ENCODE assay signal across 9 mouse cellular contexts in genomic region chr3:159782222-159782844, GRCm38 (mm10). TPM values are rescaled to one million over a fixed set of nuclear protein-coding genes. Genes with fewer than 3 reads are reported as not detected.
DNase-seq lines count a peak whose midpoint lies in the region; ATAC-seq and TF ChIP-seq lines count a peak whose summit lies in the region.
"Had no signal": no experiment of that assay in that cellular context is flagged by ENCODE, and none has a peak within 500 bp of the region (broad histone marks: within the 10 kb centered on the region; RNA-seq: fewer than 3 reads in every experiment).

No protein-coding gene starts in this region.

- 9% methylated on average over 13 of the region's 13 CpGs for WGBS in kidney, postnatal 0 days
- WGBS in kidney, adult 2 months, result 14% methylated on average over 13 of the region's 13 CpGs
- WGBS in embryonic facial prominence, embryonic 10.5 days, result 7% methylated on average over 13 of the region's 13 CpGs
- 7% methylated on average over 13 of the region's 13 CpGs for WGBS in hindbrain, postnatal 0 days
- 4% methylated on average over 13 of the region's 13 CpGs for WGBS in neural tube, embryonic 13.5 days

- no peaks in the 10 kb centered on the region for H3K9me3 ChIP-seq in kidney, postnatal 0 days (replicated peaks; ENCODE audit: low read length)
- no peaks in the 10 kb centered on the region for H3K9me3 ChIP-seq in embryonic facial prominence, embryonic 10.5 days
- no peaks in the 10 kb centered on the region for H3K9me3 ChIP-seq in hindbrain, postnatal 0 days (ENCODE audit: low read length)
- no peaks in the 10 kb centered on the region for H3K9me3 ChIP-seq in neural tube, embryonic 13.5 days

- peak overlapping the region; percentile 32; the same call in 1 of the 2 replicates for H3K4me2 ChIP-seq in kidney, postnatal 0 days (ENCODE audit: low read length)
- H3K4me2 ChIP-seq in hindbrain, postnatal 0 days (ENCODE audit: low read depth, low read length), result 0 out of 2 replicates have a peak overlapping the region, but pooled peaks have one; percentile 24
- H3K4me2 ChIP-seq in neural tube, embryonic 13.5 days, result peak overlapping the region; percentile 38

- no peaks in the 10 kb centered on the region for H3K4me1 ChIP-seq in kidney, postnatal 0 days (replicated peaks; ENCODE audit: insufficient read depth, low read length)
- H3K4me1 ChIP-seq in kidney, adult 2 months (ENCODE audit: control insufficient read depth, insufficient read depth, low read length), result no peaks in the 10 kb centered on the region
- peaks cover 9% of the 10 kb centered on the region for H3K4me1 ChIP-seq in embryonic facial prominence, embryonic 10.5 days
- no peaks in the 10 kb centered on the region for H3K4me1 ChIP-seq in hindbrain, postnatal 0 days (ENCODE audit: insufficient read depth, low read length)
- H3K4me1 ChIP-seq in neural tube, embryonic 13.5 days (replicated peaks), result 0 out of 2 replicates have a peak, but pooled peaks cover 8% of the 10 kb centered on the region

- H3K4me3 ChIP-seq in kidney, postnatal 0 days (replicated peaks; ENCODE audit: low read depth, low read length), result no peak overlapping the region
- H3K4me3 ChIP-seq in kidney, adult 2 months (ENCODE audit: insufficient read depth, low read depth, low read length), result no peak overlapping the region
- no peak overlapping the region for H3K4me3 ChIP-seq in embryonic facial prominence, embryonic 10.5 days
- peak overlapping the region; percentile 10; the same call in 1 of the 2 replicates for H3K4me3 ChIP-seq in hindbrain, postnatal 0 days (ENCODE audit: low read length)
- no peak overlapping the region for H3K4me3 ChIP-seq in neural tube, embryonic 13.5 days

- ATAC-seq in kidney, postnatal 0 days (replicated peaks; ENCODE audit: low FRiP score, low read depth), result no peak
- ATAC-seq in hindbrain, postnatal 0 days, result peak; percentile 82
- ATAC-seq in neural tube, embryonic 13.5 days (ENCODE audit: low read depth), result peak; percentile 27; the same call in 1 of the 2 replicates

- TF ChIP-seq POLR2A in kidney, adult 2 months (IDR thresholded peaks at IDR 0.05; ENCODE audit: low read depth, low read length), result no peak

- intact Hi-C loops in left cerebral cortex, postnatal 36 days (cut with DNase I), result no loop called here

- no peaks in the 10 kb centered on the region for H3K36me3 ChIP-seq in kidney, postnatal 0 days (ENCODE audit: insufficient read depth, low read length)
- H3K36me3 ChIP-seq in kidney, adult 2 months (ENCODE audit: control insufficient read depth, insufficient read depth, low read length), result no peaks in the 10 kb centered on the region
- no peaks in the 10 kb centered on the region for H3K36me3 ChIP-seq in embryonic facial prominence, embryonic 10.5 days (replicated peaks)
- H3K36me3 ChIP-seq in hindbrain, postnatal 0 days (ENCODE audit: insufficient read depth, low read length), result no peaks in the 10 kb centered on the region
- no peaks in the 10 kb centered on the region for H3K36me3 ChIP-seq in neural tube, embryonic 13.5 days

- no peaks in the 10 kb centered on the region; the same call in 1 of the 2 replicates for H3K27me3 ChIP-seq in kidney, postnatal 0 days (ENCODE audit: insufficient read depth, low read length)
- no peaks in the 10 kb centered on the region; the same call in 1 of the 2 replicates for H3K27me3 ChIP-seq in kidney, adult 2 months (replicated peaks; ENCODE audit: control insufficient read depth, insufficient read depth, low read length)
- H3K27me3 ChIP-seq in embryonic facial prominence, embryonic 10.5 days (replicated peaks; ENCODE audit: low read depth, poor library complexity, severe bottlenecking), result 0 out of 2 replicates have a peak, but pooled peaks cover 4% of the 10 kb centered on the region
- H3K27me3 ChIP-seq in hindbrain, postnatal 0 days (ENCODE audit: insufficient read depth, low read length), result no peaks in the 10 kb centered on the region
- H3K27me3 ChIP-seq in neural tube, embryonic 13.5 days, result no peaks in the 10 kb centered on the region

- no peak for TF ChIP-seq CTCF in kidney, postnatal 0 days (IDR thresholded peaks at IDR 0.05; ENCODE audit: low read depth)
- TF ChIP-seq CTCF in kidney, adult 2 months (conservative IDR thresholded peaks at IDR 0.05; ENCODE audit: insufficient read depth, insufficient read length, low read depth, low read length), result no peak
- TF ChIP-seq CTCF in hindbrain, postnatal 0 days (IDR thresholded peaks at IDR 0.05; ENCODE audit: low read depth), result no peak

- no peak overlapping the region for H3K27ac ChIP-seq in kidney, postnatal 0 days
- no peak overlapping the region for H3K27ac ChIP-seq in kidney, adult 2 months (ENCODE audit: insufficient read depth, low read depth, low read length)
- H3K27ac ChIP-seq in embryonic facial prominence, embryonic 10.5 days (replicated peaks), result no peak overlapping the region
- no peak overlapping the region for H3K27ac ChIP-seq in hindbrain, postnatal 0 days
- no peak overlapping the region for H3K27ac ChIP-seq in neural tube, embryonic 13.5 days (replicated peaks)

- no peak for DNase-seq in kidney, postnatal 0 days (ENCODE audit: low spot score)
- no peak for DNase-seq in kidney, adult 2 months
- peak; percentile 59 for DNase-seq in embryonic facial prominence, embryonic 10.5 days (ENCODE audit: low spot score)
- DNase-seq in hindbrain, postnatal 0 days (ENCODE audit: low spot score), result peak; percentile 55
- no peak for DNase-seq in spleen, postnatal 14 days (ENCODE audit: low spot score in 2 of 2)
- no peak for DNase-seq in cerebellum, adult 9-11 months
- no peak for DNase-seq in left cerebral cortex, postnatal 36 days (ENCODE audit: low spot score in 2 of 2)
- DNase-seq: kidney, adult 8-10 months had no signal

- no peak overlapping the region for H3K9ac ChIP-seq in kidney, postnatal 0 days (ENCODE audit: low read depth, low read length)
- no peak overlapping the region for H3K9ac ChIP-seq in hindbrain, postnatal 0 days (replicated peaks; ENCODE audit: low read length)
- H3K9ac ChIP-seq in neural tube, embryonic 13.5 days, result no peak overlapping the region

RNA-seq across cellular contexts. Expression of gene Wls, which starts 57.1 kb away (rescaled TPM):
- 146 and 160 TPM in 2 replicates for polyA plus RNA-seq in kidney, postnatal 0 days (2015; fragmentation: Nextera tagmentation; extraction: Ambion mirVana)
- 70.4 and 85.6 TPM in 2 replicates for polyA plus RNA-seq in kidney, adult 2 months (2012; rRNA removed)
- polyA plus RNA-seq in embryonic facial prominence, embryonic 10.5 days (2016; fragmentation: Nextera tagmentation; extraction: Ambion mirVana), result 118 and 122 TPM in 2 replicates
- 26.1 and 41.3 TPM in 2 replicates for total RNA-seq in hindbrain, postnatal 0 days (2014; rRNA removed)
- polyA plus RNA-seq in hindbrain, postnatal 0 days (2015; fragmentation: Nextera tagmentation; extraction: Ambion mirVana), result 57.3 and 59.2 TPM in 2 replicates
- polyA plus RNA-seq in neural tube, embryonic 13.5 days (2015; fragmentation: Nextera tagmentation; extraction: Ambion mirVana), result 80.1 and 80.5 TPM in 2 replicates
- 10 to 100 TPM; 42.7 to 43.2 TPM for total RNA-seq in left cerebral cortex, postnatal 36 days (2021)

Comparison
In these comparisons a context has a peak if more than half of its experiments do, and no peak if none do; other contexts are left out.
1. DNase-seq: peak in embryonic facial prominence, embryonic 10.5 days (single experiment) and hindbrain, postnatal 0 days (single experiment); none in kidney, postnatal 0 days (single experiment), kidney, adult 2 months (single experiment), spleen, postnatal 14 days (0 of 2), cerebellum, adult 9-11 months (single experiment) and left cerebral cortex, postnatal 36 days (0 of 2).
2. Peak in every context shown above with its lines, with median percentiles within 50 percentile points of each other: H3K4me2 ChIP-seq.